Mouse (Mus musculus): ENCODE data around the gene Zfp872. TPM values are rescaled to one million over a fixed set of nuclear protein-coding genes. Genes with fewer than 3 reads are reported as not detected.
"Not testable (repeated sequence)": the region's sequence is repeated elsewhere in the genome, so short reads cannot be mapped to it uniquely, and the experiment has no call there.

Zfp872 gene
- not detected in 2 replicates for total RNA-seq (2017)

- peak; percentile 25; the same call in 1 of the 2 replicates for ATAC-seq (replicated peaks; ENCODE audit: low read depth, poor library complexity, severe bottlenecking)
These were observed at the start of gene Zfp872 for GRCm38 (mm10) chr9:22188025-22188611. TSS of gene Zfp872 (plus strand) at chr9:22188090.

- ATAC-seq (replicated peaks; ENCODE audit: low read depth, poor library complexity, severe bottlenecking), result 0 out of 2 replicates have a peak, but pooled peaks have one; percentile 28
These were observed 49.4 kb upstream of the Zfp872 start for GRCm38 (mm10) chr9:22138480-22138879.

GRCm38 (mm10) chr9:22139746-22140145, 48.1 kb upstream of the Zfp872 start:
- no peak for ATAC-seq (replicated peaks; ENCODE audit: low read depth, poor library complexity, severe bottlenecking)

GRCm38 (mm10) chr9:22143108-22144037, 44.5 kb upstream of the Zfp872 start:
- peak; percentile 81 for ATAC-seq (replicated peaks; ENCODE audit: low read depth, poor library complexity, severe bottlenecking)

- ATAC-seq (replicated peaks; ENCODE audit: low read depth, poor library complexity, severe bottlenecking), result peak; percentile 73
These were observed 43.5 kb upstream of the Zfp872 start for GRCm38 (mm10) chr9:22144304-22144965.

- ATAC-seq (replicated peaks; ENCODE audit: low read depth, poor library complexity, severe bottlenecking), result no peak
These were observed 38.3 kb upstream of the Zfp872 start for GRCm38 (mm10) chr9:22149426-22150248.

GRCm38 (mm10) chr9:22150249-22150693, 37.6 kb upstream of the Zfp872 start:
- ATAC-seq (replicated peaks; ENCODE audit: low read depth, poor library complexity, severe bottlenecking), result not testable (repeated sequence)

GRCm38 (mm10) chr9:22150946-22151345, 36.9 kb upstream of the Zfp872 start:
- ATAC-seq (replicated peaks; ENCODE audit: low read depth, poor library complexity, severe bottlenecking), result no peak

GRCm38 (mm10) chr9:22153810-22154209, 34.1 kb upstream of the Zfp872 start:
- ATAC-seq (replicated peaks; ENCODE audit: low read depth, poor library complexity, severe bottlenecking), result no peak

GRCm38 (mm10) chr9:22155614-22156013, 32.3 kb upstream of the Zfp872 start:
- ATAC-seq (replicated peaks; ENCODE audit: low read depth, poor library complexity, severe bottlenecking), result peak; percentile 57

- peak; percentile 96 for ATAC-seq (replicated peaks; ENCODE audit: low read depth, poor library complexity, severe bottlenecking)
These were observed 31.2 kb upstream of the Zfp872 start, which contains the start of gene Pigyl for GRCm38 (mm10) chr9:22156497-22157245. TSS of gene Pigyl (plus strand) at chr9:22156846.

GRCm38 (mm10) chr9:22157516-22158265, 30.2 kb upstream of the Zfp872 start:
- no peak for ATAC-seq (replicated peaks; ENCODE audit: low read depth, poor library complexity, severe bottlenecking)

GRCm38 (mm10) chr9:22161299-22161698, 26.6 kb upstream of the Zfp872 start:
- ATAC-seq (replicated peaks; ENCODE audit: low read depth, poor library complexity, severe bottlenecking), result no peak

GRCm38 (mm10) chr9:22162305-22162704, 25.6 kb upstream of the Zfp872 start:
- ATAC-seq (replicated peaks; ENCODE audit: low read depth, poor library complexity, severe bottlenecking), result no peak

GRCm38 (mm10) chr9:22162912-22163311, 25.0 kb upstream of the Zfp872 start:
- no peak for ATAC-seq (replicated peaks; ENCODE audit: low read depth, poor library complexity, severe bottlenecking)

GRCm38 (mm10) chr9:22164711-22165668, 22.9 kb upstream of the Zfp872 start:
- ATAC-seq (replicated peaks; ENCODE audit: low read depth, poor library complexity, severe bottlenecking), result peak; percentile 93

GRCm38 (mm10) chr9:22165964-22166363, 21.9 kb upstream of the Zfp872 start:
- ATAC-seq (replicated peaks; ENCODE audit: low read depth, poor library complexity, severe bottlenecking), result no peak

Data from common myeloid progenitor, adult 5-6 weeks (primary cell).